Comparison of ENCODE assay signal across 8 mouse cellular contexts in genomic region chr19:58978401-58979171, GRCm38 (mm10). TPM values are rescaled to one million over a fixed set of nuclear protein-coding genes. Genes with fewer than 3 reads are reported as not detected.
DNase-seq lines count a peak whose midpoint lies in the region; ATAC-seq and TF ChIP-seq lines count a peak whose summit lies in the region.

No protein-coding gene starts in this region.

- no peak overlapping the region for H3K4me3 ChIP-seq in heart, embryonic 10.5 days
- H3K4me3 ChIP-seq in stomach, postnatal 0 days (ENCODE audit: low read depth, low read length): no peak overlapping the region

- no peak for TF ChIP-seq CTCF in brain, embryonic 14.5 days (IDR thresholded peaks at IDR 0.05; ENCODE audit: borderline replicate concordance, extremely low read depth, insufficient read depth, insufficient read length)
- TF ChIP-seq CTCF in stomach, postnatal 0 days (IDR thresholded peaks at IDR 0.05; ENCODE audit: low read depth): no peak

- peak; percentile 32; the same call in 1 of the 2 replicates for ATAC-seq in stomach, postnatal 0 days (ENCODE audit: low FRiP score, low TSS enrichment)

- H3K36me3 ChIP-seq in heart, embryonic 10.5 days: no peaks in the 10 kb centered on the region
- no peaks in the 10 kb centered on the region for H3K36me3 ChIP-seq in stomach, postnatal 0 days (ENCODE audit: control insufficient read depth, insufficient read depth, low read length)

- peaks cover 24% of the 10 kb centered on the region; the same call in 1 of the 2 replicates for H3K27me3 ChIP-seq in heart, embryonic 10.5 days (ENCODE audit: insufficient read depth, poor library complexity, severe bottlenecking)
- H3K27me3 ChIP-seq in stomach, postnatal 0 days (ENCODE audit: control insufficient read depth, insufficient read depth, low read length): no peaks in the 10 kb centered on the region

- peak overlapping the region; percentile 59; the same call in 1 of the 2 replicates for H3K27ac ChIP-seq in heart, embryonic 10.5 days
- no peak overlapping the region for H3K27ac ChIP-seq in stomach, postnatal 0 days (replicated peaks)

- peaks cover 4% of the 10 kb centered on the region; the same call in 1 of the 2 replicates for H3K4me1 ChIP-seq in heart, embryonic 10.5 days
- H3K4me1 ChIP-seq in stomach, postnatal 0 days (replicated peaks; ENCODE audit: control insufficient read depth, insufficient read depth): no peaks in the 10 kb centered on the region

- H3K9me3 ChIP-seq in heart, embryonic 10.5 days: no peaks in the 10 kb centered on the region
- no peaks in the 10 kb centered on the region for H3K9me3 ChIP-seq in stomach, postnatal 0 days (ENCODE audit: control insufficient read depth, low read length)

- WGBS in heart, embryonic 10.5 days: 62% methylated on average over 11 of the region's 11 CpGs
- WGBS in stomach, postnatal 0 days: 54% methylated on average over 11 of the region's 11 CpGs

- TF ChIP-seq POLR2A in brain, embryonic 14.5 days (IDR thresholded peaks at IDR 0.05; ENCODE audit: borderline replicate concordance, extremely low read depth, insufficient read depth, insufficient read length, poor library complexity, severe bottlenecking): no peak

- DNase-seq in ovary, adult 18-20 months (ENCODE audit: low spot score): peak; percentile 7
- no peak for DNase-seq in ovary, postnatal 14 days (ENCODE audit: low spot score)
- peak; percentile 64 for DNase-seq in brain, embryonic 14.5 days (ENCODE audit: low read depth)
- peak; percentile 86 for DNase-seq in heart, embryonic 10.5 days (ENCODE audit: low spot score)
- peak; percentile 51 to 71 for DNase-seq in left cerebral cortex, postnatal 25 days (ENCODE audit: low spot score in 2 of 2)
- DNase-seq in stomach, postnatal 0 days (ENCODE audit: low spot score): no peak
- no peak for DNase-seq in gastrocnemius, postnatal 25 days
- DNase-seq in cerebellum, postnatal 10 days: no peak

- no peak overlapping the region for H3K9ac ChIP-seq in stomach, postnatal 0 days (ENCODE audit: low read length)

- no peak overlapping the region for H3K4me2 ChIP-seq in stomach, postnatal 0 days (replicated peaks; ENCODE audit: low read depth)

- intact Hi-C loops in left cerebral cortex, postnatal 25 days (cut with DNase I): no loop called here

- TF ChIP-seq EP300 in stomach, postnatal 0 days (optimal IDR thresholded peaks at IDR 0.05): no peak

RNA-seq across cellular contexts. Expression of gene Hspa12a, which starts 35.1 kb away (rescaled TPM):
- 46.8 and 64.6 TPM in 2 replicates for polyA plus RNA-seq in brain, embryonic 14.5 days (2012; rRNA removed)
- polyA plus RNA-seq in heart, embryonic 10.5 days (2016; fragmentation: Nextera tagmentation; extraction: Ambion mirVana): 4.9 and 7.5 TPM in 2 replicates
- total RNA-seq in left cerebral cortex, postnatal 25 days (2021): 100 to 1,000 TPM; 211 to 218 TPM
- 1.7 and 2.5 TPM in 2 replicates for polyA plus RNA-seq in stomach, postnatal 0 days (2015; fragmentation: Nextera tagmentation; extraction: Ambion mirVana)
- total RNA-seq in gastrocnemius, postnatal 25 days (2021): 1 to 10 TPM; 7.0 to 7.8 TPM

RNA-seq across cellular contexts. Expression of gene Eno4, which starts 35.4 kb away (rescaled TPM):
- 1.5 and 1.6 TPM in 2 replicates for polyA plus RNA-seq in brain, embryonic 14.5 days (2012; rRNA removed)
- 0.31 and 0.34 TPM in 2 replicates for polyA plus RNA-seq in heart, embryonic 10.5 days (2016; fragmentation: Nextera tagmentation; extraction: Ambion mirVana)
- total RNA-seq in left cerebral cortex, postnatal 25 days (2021): 1 to 10 TPM; 2.2 to 2.3 TPM
- 0.06 and 0.13 TPM in 2 replicates for polyA plus RNA-seq in stomach, postnatal 0 days (2015; fragmentation: Nextera tagmentation; extraction: Ambion mirVana)
- not detected for total RNA-seq in gastrocnemius, postnatal 25 days (2021)

Comparison
In these comparisons a context has a peak if more than half of its experiments do, and no peak if none do; other contexts are left out.
1. DNase-seq: peak in ovary, adult 18-20 months (single experiment), brain, embryonic 14.5 days (single experiment), heart, embryonic 10.5 days (single experiment) and left cerebral cortex, postnatal 25 days (2 of 2); none in ovary, postnatal 14 days (single experiment), stomach, postnatal 0 days (single experiment), gastrocnemius, postnatal 25 days (single experiment) and cerebellum, postnatal 10 days (0 of 2).